Mouse (Mus musculus): ENCODE data around the gene Atp1a1. TPM values are rescaled to one million over a fixed set of nuclear protein-coding genes. Genes with fewer than 3 reads are reported as not detected.

Atp1a1 gene
- 486 and 537 TPM in 2 replicates for polyA plus RNA-seq (2014; fragmentation: Nextera tagmentation; extraction: Ambion mirVana)

DNA sequence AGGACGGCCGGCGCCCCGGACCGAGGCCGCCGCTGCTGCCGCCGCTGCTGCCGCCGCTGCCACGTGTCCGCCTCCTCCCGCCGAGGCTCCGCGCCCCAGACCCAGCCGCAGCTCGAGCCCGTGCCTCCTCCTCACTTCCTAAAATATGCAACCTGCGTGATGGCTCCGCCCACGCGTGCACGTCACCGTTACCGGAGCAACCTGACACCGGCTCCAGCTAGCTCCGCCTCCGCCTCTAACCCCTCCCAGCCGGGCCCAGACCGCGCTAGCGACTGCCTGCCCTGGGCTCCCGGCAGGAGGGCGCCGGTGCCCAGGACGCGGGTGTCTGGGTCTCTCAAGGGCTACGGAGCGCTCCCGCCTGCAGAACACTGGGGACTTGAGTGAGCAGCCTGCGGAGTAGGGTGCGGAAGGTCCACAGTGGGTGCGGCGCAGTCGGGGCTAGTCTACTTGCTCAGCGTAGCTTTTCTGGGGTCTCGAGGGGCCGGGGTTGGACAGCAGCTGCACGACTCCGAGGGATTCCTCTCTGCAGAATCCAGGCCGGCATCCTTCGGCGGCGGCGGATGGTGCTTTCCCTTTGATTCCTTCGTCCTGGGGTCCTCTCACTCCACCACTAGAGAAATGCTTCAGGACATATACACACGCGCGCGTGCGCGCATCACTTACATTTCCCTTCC is at the start of gene Atp1a1:
Gene Atp1a1 (minus strand): TSS at position 135 of the 674 bp plus-strand sequence.
- Histone ChIP-seq H3K36me3 (ENCODE audit: control insufficient read depth, insufficient read depth, low read length) (0 out of 2 replicates have a peak, but pooled peaks cover 2% of the 10 kb centered on the region), H3K27me3 (ENCODE audit: control insufficient read depth, insufficient read depth, low read length) (no peaks in the 10 kb centered on the region), H3K27ac (replicated peaks in 1 of 2; ENCODE audit: control insufficient read depth in 1 of 2, insufficient read depth in 1 of 2, low read depth in 2 of 2, low read length in 2 of 2) (peak within 1 kb of the TSS; percentile 92 to 99), H3K4me2 (ENCODE audit: low read length) (peak within 1 kb of the TSS; percentile 78), H3K4me1 (ENCODE audit: control insufficient read depth in 2 of 2, insufficient read depth in 2 of 2, low read length in 2 of 2) (peaks cover 7 to 28% of the 10 kb centered on the region in 2 experiments), H3K4me3 (ENCODE audit: control insufficient read depth in 1 of 2, insufficient read depth in 1 of 2, low read depth in 1 of 2, low read length in 2 of 2) (peak within 1 kb of the TSS; percentile 77 to 82), H3K9me3 (ENCODE audit: control insufficient read depth, low read length) (no peaks in the 10 kb centered on the region), H3K9ac (ENCODE audit: low read length) (peak within 1 kb of the TSS; percentile 99)
- under 1% methylated on average over 59 of the region's 64 CpGs for WGBS
- peak; percentile 94 for ATAC-seq (ENCODE audit: insufficient number of reproducible peaks, insufficient read depth, low FRiP score, low read depth)

DNA sequence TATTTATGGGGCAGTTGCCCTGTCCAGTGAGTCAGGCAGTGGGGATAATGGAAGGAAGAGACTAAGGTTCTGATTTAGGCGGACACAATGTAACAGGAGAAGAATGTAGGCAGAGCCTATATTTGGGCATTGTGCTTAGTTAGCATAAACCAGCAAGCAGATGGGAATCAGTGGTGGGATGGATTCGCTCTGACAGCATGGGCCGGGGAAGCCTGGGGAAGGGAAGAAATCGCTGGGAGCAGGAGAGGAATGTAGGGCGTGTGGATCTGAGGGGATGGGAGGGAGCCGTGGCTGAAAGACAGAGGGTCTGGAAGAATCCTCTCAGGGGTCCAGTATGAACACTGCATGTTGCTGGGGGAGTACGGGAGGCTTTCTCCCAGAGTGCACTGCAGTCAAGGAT is 49.0 kb upstream of the Atp1a1 start:
- no peak overlapping the region for H3K27ac ChIP-seq (replicated peaks in 1 of 2; ENCODE audit: control insufficient read depth in 1 of 2, insufficient read depth in 1 of 2, low read depth in 2 of 2, low read length in 2 of 2)
- no peaks in the 10 kb centered on the region for H3K9me3 ChIP-seq (ENCODE audit: control insufficient read depth, low read length)
- H3K27me3 ChIP-seq (ENCODE audit: control insufficient read depth, insufficient read depth, low read length) = no peaks in the 10 kb centered on the region
- no peaks in the 10 kb centered on the region for H3K36me3 ChIP-seq (ENCODE audit: control insufficient read depth, insufficient read depth, low read length)
- no peak overlapping the region for H3K9ac ChIP-seq (ENCODE audit: low read length)
- no peak overlapping the region for H3K4me3 ChIP-seq (ENCODE audit: control insufficient read depth in 1 of 2, insufficient read depth in 1 of 2, low read depth in 1 of 2, low read length in 2 of 2)
- 35% methylated on average over 7 of the region's 7 CpGs for WGBS
- H3K4me1 ChIP-seq (ENCODE audit: control insufficient read depth in 2 of 2, insufficient read depth in 2 of 2, low read length in 2 of 2) = no peaks in the 10 kb centered on the region
- no peak overlapping the region for H3K4me2 ChIP-seq (ENCODE audit: low read length)
- no peak for ATAC-seq (ENCODE audit: insufficient number of reproducible peaks, insufficient read depth, low FRiP score, low read depth)

DNA sequence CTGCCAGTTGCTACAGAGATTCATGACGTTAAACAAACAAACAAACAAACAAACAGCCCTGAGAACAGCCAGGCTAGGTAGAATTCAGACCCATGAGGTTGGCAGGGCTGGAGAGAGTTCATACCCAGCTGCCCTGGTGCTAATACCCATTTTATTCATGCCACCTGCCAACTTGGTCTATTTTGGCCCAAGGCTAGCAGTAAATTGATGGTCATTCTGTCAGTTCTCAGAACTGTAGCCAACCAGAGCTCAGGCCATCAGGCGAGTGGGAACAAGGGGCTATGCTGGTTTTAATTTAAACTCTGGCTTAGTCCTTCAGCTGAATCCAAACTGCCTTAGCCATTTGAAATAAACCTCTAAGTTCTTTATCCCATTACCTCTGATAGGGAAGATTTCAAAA is 48.5 kb upstream of the Atp1a1 start:
- H3K9me3 ChIP-seq (ENCODE audit: control insufficient read depth, low read length) = no peaks in the 10 kb centered on the region
- H3K27ac ChIP-seq (replicated peaks in 1 of 2; ENCODE audit: control insufficient read depth in 1 of 2, insufficient read depth in 1 of 2, low read depth in 2 of 2, low read length in 2 of 2) = no peak overlapping the region
- 75% methylated on average over 2 of the region's 2 CpGs for WGBS
- H3K9ac ChIP-seq (ENCODE audit: low read length) = no peak overlapping the region
- H3K4me1 ChIP-seq (ENCODE audit: control insufficient read depth in 2 of 2, insufficient read depth in 2 of 2, low read length in 2 of 2) = no peaks in the 10 kb centered on the region
- no peaks in the 10 kb centered on the region for H3K27me3 ChIP-seq (ENCODE audit: control insufficient read depth, insufficient read depth, low read length)
- no peak overlapping the region for H3K4me3 ChIP-seq (ENCODE audit: control insufficient read depth in 1 of 2, insufficient read depth in 1 of 2, low read depth in 1 of 2, low read length in 2 of 2)
- H3K4me2 ChIP-seq (ENCODE audit: low read length) = no peak overlapping the region
- no peak for ATAC-seq (ENCODE audit: insufficient number of reproducible peaks, insufficient read depth, low FRiP score, low read depth)
- H3K36me3 ChIP-seq (ENCODE audit: control insufficient read depth, insufficient read depth, low read length) = no peaks in the 10 kb centered on the region

DNA sequence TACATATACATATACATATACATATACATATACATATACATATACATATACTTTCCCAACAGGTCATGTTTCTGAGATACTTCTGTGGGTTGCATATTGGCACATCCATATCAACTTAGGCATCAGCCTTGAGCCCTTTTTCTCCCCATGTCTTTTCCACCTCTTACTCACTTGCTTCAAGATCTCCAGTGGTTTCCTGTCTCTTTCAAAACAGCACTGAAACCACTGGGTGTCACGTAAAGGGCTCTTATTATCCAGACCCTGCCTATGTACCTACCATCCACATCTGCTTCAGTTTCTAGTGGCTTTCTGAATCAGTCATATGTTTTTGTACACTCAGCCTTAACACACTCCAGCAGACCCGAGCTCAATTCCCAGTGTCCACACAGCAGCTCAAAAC is 45.8 kb upstream of the Atp1a1 start:
- no peak overlapping the region for H3K9ac ChIP-seq (ENCODE audit: low read length)
- WGBS = 66% methylated on average over 2 of the region's 2 CpGs
- no peak for ATAC-seq (ENCODE audit: insufficient number of reproducible peaks, insufficient read depth, low FRiP score, low read depth)
- no peaks in the 10 kb centered on the region for H3K36me3 ChIP-seq (ENCODE audit: control insufficient read depth, insufficient read depth, low read length)
- H3K9me3 ChIP-seq (ENCODE audit: control insufficient read depth, low read length) = no peaks in the 10 kb centered on the region
- no peaks in the 10 kb centered on the region for H3K27me3 ChIP-seq (ENCODE audit: control insufficient read depth, insufficient read depth, low read length)
- no peak overlapping the region for H3K4me2 ChIP-seq (ENCODE audit: low read length)
- no peak overlapping the region for H3K27ac ChIP-seq (replicated peaks in 1 of 2; ENCODE audit: control insufficient read depth in 1 of 2, insufficient read depth in 1 of 2, low read depth in 2 of 2, low read length in 2 of 2)
- H3K4me1 ChIP-seq (ENCODE audit: control insufficient read depth in 2 of 2, insufficient read depth in 2 of 2, low read length in 2 of 2) = no peaks in the 10 kb centered on the region; a peak in 1 of 4 replicates
- no peak overlapping the region for H3K4me3 ChIP-seq (ENCODE audit: control insufficient read depth in 1 of 2, insufficient read depth in 1 of 2, low read depth in 1 of 2, low read length in 2 of 2)

DNA sequence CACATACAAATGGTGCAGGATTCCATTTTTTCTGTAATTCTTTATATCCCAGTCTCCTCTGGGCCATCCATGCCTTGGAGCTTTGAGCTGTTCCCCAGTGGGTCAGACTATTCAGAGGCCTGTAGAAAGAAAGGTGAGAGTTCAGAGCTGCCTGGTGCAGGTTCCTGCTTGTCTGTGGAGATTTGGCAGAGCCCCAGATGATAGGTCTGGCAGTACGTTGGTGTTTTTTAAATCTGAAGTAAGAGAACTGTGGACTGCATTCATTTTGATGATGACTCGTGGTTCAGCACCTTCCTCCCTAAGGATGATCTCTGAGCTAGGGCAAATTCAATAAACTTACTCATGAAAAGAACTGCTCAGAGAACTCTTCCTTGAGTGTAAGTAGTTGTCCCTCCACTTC is 44.8 kb upstream of the Atp1a1 start:
- ATAC-seq (ENCODE audit: insufficient number of reproducible peaks, insufficient read depth, low FRiP score, low read depth) = no peak
- no peaks in the 10 kb centered on the region for H3K9me3 ChIP-seq (ENCODE audit: control insufficient read depth, low read length)
- no peak overlapping the region for H3K4me3 ChIP-seq (ENCODE audit: control insufficient read depth in 1 of 2, insufficient read depth in 1 of 2, low read depth in 1 of 2, low read length in 2 of 2)
- no peak overlapping the region for H3K27ac ChIP-seq (replicated peaks in 1 of 2; ENCODE audit: control insufficient read depth in 1 of 2, insufficient read depth in 1 of 2, low read depth in 2 of 2, low read length in 2 of 2)
- no peak overlapping the region for H3K9ac ChIP-seq (ENCODE audit: low read length)
- no peaks in the 10 kb centered on the region for H3K36me3 ChIP-seq (ENCODE audit: control insufficient read depth, insufficient read depth, low read length)
- H3K4me2 ChIP-seq (ENCODE audit: low read length) = no peak overlapping the region
- no peaks in the 10 kb centered on the region for H3K27me3 ChIP-seq (ENCODE audit: control insufficient read depth, insufficient read depth, low read length)
- H3K4me1 ChIP-seq (ENCODE audit: control insufficient read depth in 2 of 2, insufficient read depth in 2 of 2, low read length in 2 of 2) = no peaks in the 10 kb centered on the region; a peak in 1 of 4 replicates
- WGBS = 47% methylated on average over 2 of the region's 2 CpGs

DNA sequence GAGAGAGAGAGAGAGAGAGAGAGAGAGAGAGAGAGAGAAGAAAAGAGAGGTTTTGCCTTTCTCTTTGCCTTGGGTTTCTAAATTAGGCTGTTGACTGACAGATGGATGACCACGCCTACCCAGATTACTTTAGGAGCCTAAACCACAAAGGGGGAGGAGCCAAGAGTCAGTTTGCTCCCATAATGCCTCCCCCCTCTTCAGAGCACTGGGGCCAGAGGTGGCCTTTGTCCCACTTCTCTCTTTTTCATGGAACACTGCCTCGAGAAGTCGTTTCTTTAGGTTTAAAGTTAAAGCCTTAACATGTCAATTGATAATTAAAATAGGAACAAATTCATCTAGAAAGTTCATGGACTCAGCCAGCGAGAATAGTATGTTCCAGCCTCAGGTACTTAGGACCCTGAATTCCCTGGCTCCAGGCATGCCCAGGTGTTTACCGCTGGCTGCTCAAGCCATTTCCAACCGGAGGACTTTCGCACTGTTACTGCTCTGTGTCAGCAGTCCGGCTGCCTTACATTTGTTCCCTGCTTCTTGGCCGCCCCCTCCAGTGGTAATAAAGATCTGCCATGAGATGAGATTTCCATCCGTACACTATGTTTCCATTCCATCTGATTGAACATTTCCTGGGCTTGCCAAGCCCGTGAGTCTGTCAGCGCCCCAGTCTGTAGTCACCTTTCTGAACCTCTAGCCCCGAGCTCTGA is 43.8 kb upstream of the Atp1a1 start:
- WGBS = 78% methylated on average over 13 of the region's 13 CpGs
- no peaks in the 10 kb centered on the region for H3K36me3 ChIP-seq (ENCODE audit: control insufficient read depth, insufficient read depth, low read length)
- no peaks in the 10 kb centered on the region for H3K27me3 ChIP-seq (ENCODE audit: control insufficient read depth, insufficient read depth, low read length)
- no peak for ATAC-seq (ENCODE audit: insufficient number of reproducible peaks, insufficient read depth, low FRiP score, low read depth)
- no peak overlapping the region for H3K27ac ChIP-seq (replicated peaks in 1 of 2; ENCODE audit: control insufficient read depth in 1 of 2, insufficient read depth in 1 of 2, low read depth in 2 of 2, low read length in 2 of 2)
- H3K4me2 ChIP-seq (ENCODE audit: low read length) = no peak overlapping the region
- no peaks in the 10 kb centered on the region; a peak in 1 of 4 replicates for H3K4me1 ChIP-seq (ENCODE audit: control insufficient read depth in 2 of 2, insufficient read depth in 2 of 2, low read length in 2 of 2)
- no peak overlapping the region for H3K4me3 ChIP-seq (ENCODE audit: control insufficient read depth in 1 of 2, insufficient read depth in 1 of 2, low read depth in 1 of 2, low read length in 2 of 2)
- H3K9ac ChIP-seq (ENCODE audit: low read length) = no peak overlapping the region
- H3K9me3 ChIP-seq (ENCODE audit: control insufficient read depth, low read length) = no peaks in the 10 kb centered on the region

DNA sequence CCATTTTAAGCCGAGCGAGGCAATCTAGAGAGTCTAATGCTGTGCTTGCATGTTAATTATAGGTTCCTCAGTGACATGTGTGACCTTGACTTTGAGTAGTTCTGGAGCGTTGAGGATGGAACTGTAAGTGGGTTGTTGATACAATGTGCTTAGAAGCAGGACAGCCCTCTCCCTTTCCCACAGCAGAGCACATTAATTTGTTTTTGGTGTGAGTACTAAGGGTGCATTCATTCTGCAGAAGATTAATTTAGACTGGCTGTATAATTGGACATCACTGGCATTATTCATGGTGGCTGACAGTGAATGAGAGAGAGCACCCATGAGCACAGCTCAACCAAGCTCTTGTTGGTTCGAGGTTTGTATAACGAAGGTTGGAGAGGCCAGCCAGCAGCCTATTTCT is 42.3 kb upstream of the Atp1a1 start:
- H3K9ac ChIP-seq (ENCODE audit: low read length) = no peak overlapping the region
- no peaks in the 10 kb centered on the region for H3K36me3 ChIP-seq (ENCODE audit: control insufficient read depth, insufficient read depth, low read length)
- no peak for ATAC-seq (ENCODE audit: insufficient number of reproducible peaks, insufficient read depth, low FRiP score, low read depth)
- H3K4me3 ChIP-seq (ENCODE audit: control insufficient read depth in 1 of 2, insufficient read depth in 1 of 2, low read depth in 1 of 2, low read length in 2 of 2) = no peak overlapping the region
- H3K4me2 ChIP-seq (ENCODE audit: low read length) = no peak overlapping the region
- H3K27me3 ChIP-seq (ENCODE audit: control insufficient read depth, insufficient read depth, low read length) = no peaks in the 10 kb centered on the region
- no peaks in the 10 kb centered on the region for H3K9me3 ChIP-seq (ENCODE audit: control insufficient read depth, low read length)
- 34% methylated on average over 5 of the region's 5 CpGs for WGBS
- H3K27ac ChIP-seq (replicated peaks in 1 of 2; ENCODE audit: control insufficient read depth in 1 of 2, insufficient read depth in 1 of 2, low read depth in 2 of 2, low read length in 2 of 2) = peak overlapping the region in 1 of 2 experiments; percentile 21; a peak in 2 of 4 replicates
- H3K4me1 ChIP-seq (ENCODE audit: control insufficient read depth in 2 of 2, insufficient read depth in 2 of 2, low read length in 2 of 2) = no peaks in the 10 kb centered on the region; a peak in 1 of 4 replicates

Measured in heart, embryonic 14.5 days (tissue).